Mouse (Mus musculus) stomach, embryonic 15.5 days (tissue): ENCODE results near the gene Ugt1a7c. TPM values are rescaled to one million over a fixed set of nuclear protein-coding genes. Genes with fewer than 3 reads are reported as not detected.
"Not testable (repeated sequence)": the region's sequence is repeated elsewhere in the genome, so short reads cannot be mapped to it uniquely, and the experiment has no call there.

ENCODE experiments used
- ATAC-seq: fragments of 200-750 bp; cut with Nextera tagmentation; 2 replicates; pipeline ENCODE4 v1.8.0; 2017; ENCODE audit warnings: low read depth, moderate number of reproducible peaks, moderate TSS enrichment; ENCODE audit not compliant: insufficient read depth, low FRiP score
- H3K27ac ChIP-seq: fragments of 300-500 bp; sonication (generic); 2 replicates; pipeline ENCODE4 v1.5.1; 2015; ENCODE audit warnings: mild to moderate bottlenecking, inconsistent platforms
- H3K27me3 ChIP-seq: fragments of 300-500 bp; sonication (generic); replicated peaks from 2 replicates; pipeline ENCODE4 v1.6.1; 2015; ENCODE audit warnings: inconsistent platforms
- H3K36me3 ChIP-seq: fragments of 300-500 bp; sonication (generic); 2 replicates; pipeline ENCODE4 v1.6.1; 2015; ENCODE audit warnings: inconsistent platforms
- H3K4me1 ChIP-seq: fragments of 300-500 bp; sonication (generic); 2 replicates; pipeline ENCODE4 v1.6.1; 2015; ENCODE audit warnings: inconsistent platforms
- H3K4me2 ChIP-seq: fragments of 300-500 bp; sonication (generic); 2 replicates; pipeline ENCODE4 v1.6.1; 2015; ENCODE audit warnings: mild to moderate bottlenecking, inconsistent platforms
- H3K4me3 ChIP-seq: fragments of 300-500 bp; sonication (generic); replicated peaks from 2 replicates; pipeline ENCODE4 v1.5.1; 2015; ENCODE audit warnings: inconsistent platforms
- H3K9ac ChIP-seq: fragments of 300-500 bp; sonication (generic); 2 replicates; pipeline ENCODE4 v1.6.1; 2015; ENCODE audit warnings: inconsistent platforms
- H3K9me3 ChIP-seq: fragments of 300-500 bp; sonication (generic); 2 replicates; pipeline ENCODE4 v1.6.1; 2016; ENCODE audit warnings: inconsistent platforms
- WGBS: fragments of 180-500 bp; shearing (Covaris S2); methylation state at CpG from one replicate; pipeline ENCODE4 v1.1.7; 2015; 5-methylcytosine and 5-hydroxymethylcytosine counted together
- polyA plus RNA-seq: library from polyadenylated mRNA; unstranded; fragments of >200 nt; fragmentation: Nextera tagmentation; extraction: Ambion mirVana; gene quantifications from 2 replicates; pipeline ENCODE4 v1.2.1, GENCODE M21; 2015

Ugt1a7c gene
- polyA plus RNA-seq, 1 experiment from 2014 or later: 12.5 TPM

DNA sequence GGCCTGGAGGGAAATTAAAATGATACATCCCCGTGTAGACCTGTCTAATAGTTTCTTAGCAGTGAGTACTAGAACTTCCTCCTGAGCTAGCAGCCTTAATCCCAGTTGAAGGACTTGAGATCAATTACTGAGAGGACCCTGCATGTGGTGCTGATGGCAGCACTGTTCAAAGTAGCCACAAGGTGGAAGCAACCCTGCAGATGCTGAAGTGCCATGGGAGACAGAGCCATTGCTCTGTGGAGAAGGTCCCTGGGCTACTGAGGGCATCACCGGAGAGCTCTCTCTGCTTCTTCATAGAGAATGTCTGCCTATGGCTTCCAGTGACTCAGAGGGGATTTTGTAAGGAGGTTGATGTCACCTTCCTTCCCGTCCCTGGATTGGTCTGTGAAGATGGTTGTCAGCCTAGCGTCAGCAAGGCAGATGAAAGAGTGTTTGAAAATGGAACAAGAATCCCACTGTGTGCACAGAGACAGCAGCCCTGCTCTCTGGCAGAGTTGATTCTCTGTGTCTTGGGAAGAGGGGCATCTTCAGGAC, 31.0 kb downstream of the Ugt1a7c start:
- H3K9ac ChIP-seq, H3K4me2 ChIP-seq, H3K4me3 ChIP-seq, H3K27me3 ChIP-seq, H3K4me1 ChIP-seq, H3K9me3 ChIP-seq, H3K36me3 ChIP-seq, H3K27ac ChIP-seq, ATAC-seq: not testable (repeated sequence)
- 69% methylated on average over 4 of the region's 4 CpGs for whole genome bisulfite sequencing

DNA sequence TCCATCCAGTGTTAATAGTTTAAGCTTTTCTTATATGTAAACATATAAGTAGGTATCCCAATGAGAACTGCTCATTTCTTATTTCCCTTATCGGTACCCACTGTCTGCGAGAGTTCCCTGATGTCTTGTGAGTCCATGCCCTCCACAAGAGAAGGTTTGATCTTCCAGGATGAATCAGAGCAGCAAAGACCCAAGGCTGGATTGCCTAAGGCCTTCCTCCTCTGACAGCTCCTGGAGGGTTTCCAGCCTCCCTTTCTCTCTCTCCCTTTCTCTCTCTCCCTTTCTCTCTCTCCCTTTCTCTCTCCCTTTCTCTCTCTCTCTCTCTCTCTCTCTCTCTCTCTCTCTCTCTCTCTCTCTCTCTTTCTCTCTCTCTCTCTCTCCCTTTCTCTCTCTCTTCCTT, 34.2 kb downstream of the Ugt1a7c start:
- H3K36me3 ChIP-seq, H3K4me1 ChIP-seq, H3K27me3 ChIP-seq, H3K9ac ChIP-seq, H3K9me3 ChIP-seq, H3K27ac ChIP-seq, H3K4me2 ChIP-seq, ATAC-seq, H3K4me3 ChIP-seq: not testable (repeated sequence)
- 65% methylated on average over 2 of the region's 2 CpGs for WGBS

DNA sequence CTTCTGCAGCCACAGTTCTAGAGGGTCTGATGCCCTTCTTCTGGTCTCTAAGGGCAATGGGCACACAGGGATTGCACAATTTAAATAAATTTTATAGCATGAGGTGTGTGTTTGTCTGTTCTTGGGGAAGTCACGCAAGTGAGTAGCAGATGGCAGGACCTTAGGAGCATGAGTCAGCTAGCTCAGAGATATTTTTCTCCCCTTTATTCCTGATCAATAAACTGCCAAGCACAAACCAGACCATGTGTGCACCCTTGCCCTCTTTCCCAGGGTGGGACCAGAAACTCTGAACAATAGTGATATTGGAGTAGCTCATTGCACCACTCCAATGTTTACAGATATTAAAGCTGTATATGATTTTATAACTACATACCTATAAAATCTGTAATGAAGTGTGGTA, 35.4 kb downstream of the Ugt1a7c start:
- H3K4me1 ChIP-seq, H3K4me2 ChIP-seq, H3K9me3 ChIP-seq, H3K4me3 ChIP-seq, H3K36me3 ChIP-seq, H3K9ac ChIP-seq, H3K27me3 ChIP-seq, ATAC-seq, H3K27ac ChIP-seq: not testable (repeated sequence)
- WGBS: 73% methylated on average over 1 of the region's 1 CpGs

DNA sequence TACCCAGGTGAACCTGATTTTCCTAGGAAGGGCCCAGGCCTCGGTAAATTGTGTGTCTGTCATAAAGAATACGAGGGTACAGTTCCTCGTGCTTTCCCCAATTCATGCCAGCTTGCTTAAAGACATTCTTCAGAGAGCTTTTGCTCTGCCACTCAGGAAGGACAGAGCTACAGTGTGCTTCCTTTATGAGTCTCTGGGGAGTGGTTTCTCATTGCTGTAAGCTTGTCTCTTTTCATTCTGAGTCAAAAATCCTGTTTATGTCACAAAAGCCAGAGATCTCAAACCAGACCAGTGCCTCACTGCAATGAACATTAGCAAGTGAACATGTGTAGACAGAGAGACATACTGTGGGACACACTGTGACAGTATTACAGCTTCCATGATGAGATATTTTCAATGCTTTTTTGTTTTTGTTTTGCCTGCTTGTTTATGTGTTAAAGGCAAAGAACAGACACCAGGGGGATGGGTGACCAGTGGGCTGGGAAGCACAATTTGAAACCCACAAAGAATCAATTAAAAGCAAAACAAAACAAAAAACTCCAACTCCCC, 39.1 kb downstream of the Ugt1a7c start:
- H3K4me1 ChIP-seq: no peaks in the 10 kb centered on the region; the same call in 1 of the 2 replicates
- no peak overlapping the region for H3K4me2 ChIP-seq
- ATAC-seq: no peak
- H3K4me3 ChIP-seq: no peak overlapping the region
- H3K36me3 ChIP-seq: no peaks in the 10 kb centered on the region
- WGBS: 58% methylated on average over 3 of the region's 3 CpGs
- H3K27ac ChIP-seq: peak overlapping the region; percentile 80; the same call in 1 of the 2 replicates
- H3K9ac ChIP-seq: no peak overlapping the region
- no peaks in the 10 kb centered on the region for H3K9me3 ChIP-seq
- H3K27me3 ChIP-seq: no peaks in the 10 kb centered on the region

DNA sequence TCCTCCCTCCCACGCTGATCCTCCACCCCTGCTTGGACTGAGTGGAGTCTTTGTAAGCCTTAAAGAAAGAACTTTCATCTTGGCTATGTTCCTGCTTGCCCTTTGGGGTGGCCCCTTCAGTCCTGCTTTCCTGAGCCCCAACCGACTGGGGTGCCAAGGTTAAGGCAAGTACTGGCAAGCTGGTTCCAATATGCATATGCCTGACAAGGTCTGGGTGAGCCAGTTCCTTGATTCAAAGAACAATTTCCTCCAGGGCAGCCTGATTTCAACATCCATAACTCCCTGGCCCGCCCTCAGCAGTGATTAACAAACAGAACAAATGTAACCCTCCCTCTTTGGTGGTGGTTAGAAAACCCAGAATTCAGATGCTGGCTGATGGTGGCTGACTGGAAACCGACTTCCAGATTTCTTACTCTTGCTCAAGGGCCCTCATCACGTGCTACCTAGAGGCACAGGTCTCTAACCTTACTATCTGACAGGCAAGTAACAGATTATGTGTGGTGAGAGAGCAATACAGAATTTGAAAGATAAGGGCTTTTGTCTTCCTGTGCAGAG, 39.7 kb downstream of the Ugt1a7c start, which contains the start of gene Ugt1a6a:
Gene Ugt1a6a (plus strand): TSS at position 353 of the 555 bp plus-strand sequence.
- H3K36me3 ChIP-seq, H3K27me3 ChIP-seq, H3K4me3 ChIP-seq, H3K9me3 ChIP-seq, ATAC-seq, H3K4me2 ChIP-seq, H3K4me1 ChIP-seq, H3K9ac ChIP-seq: not testable (repeated sequence)
- H3K27ac ChIP-seq: peak within 1 kb of the TSS; percentile 80; the same call in 1 of the 2 replicates
- WGBS: 40% methylated on average over 5 of the region's 5 CpGs

DNA sequence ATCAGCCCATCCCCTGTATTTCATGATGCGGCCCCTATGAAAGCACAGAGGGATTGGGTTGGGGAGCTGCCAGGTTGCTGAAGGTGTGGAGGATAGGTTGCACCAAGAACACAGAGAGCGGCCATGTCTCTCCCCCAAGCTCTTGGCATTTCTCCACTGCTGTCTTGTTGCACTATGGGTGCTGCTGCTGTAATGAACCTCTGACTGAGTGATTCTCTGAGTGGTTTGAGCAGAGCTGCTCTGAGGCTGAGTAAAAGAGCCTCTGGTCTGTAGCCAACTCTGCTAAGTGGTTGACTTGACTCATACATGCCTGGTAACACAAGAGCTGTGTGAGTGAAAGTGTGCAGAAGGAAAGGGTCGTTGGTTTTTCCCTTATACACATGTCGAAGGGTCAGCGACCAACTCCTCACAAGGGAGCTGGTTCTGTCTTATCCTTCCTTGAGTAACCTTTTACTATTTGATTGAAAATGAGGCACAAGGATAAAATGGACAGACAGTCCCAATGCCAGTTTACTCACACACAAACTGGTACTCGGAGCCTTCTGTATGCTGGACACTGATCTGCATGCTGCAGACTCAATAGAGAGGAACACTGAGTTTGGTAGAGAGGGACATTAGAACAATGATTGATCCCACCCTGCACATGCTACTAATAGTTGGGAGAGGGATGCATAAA, 40.5 kb downstream of the Ugt1a7c start:
- not testable (repeated sequence) for H3K4me2 ChIP-seq

DNA sequence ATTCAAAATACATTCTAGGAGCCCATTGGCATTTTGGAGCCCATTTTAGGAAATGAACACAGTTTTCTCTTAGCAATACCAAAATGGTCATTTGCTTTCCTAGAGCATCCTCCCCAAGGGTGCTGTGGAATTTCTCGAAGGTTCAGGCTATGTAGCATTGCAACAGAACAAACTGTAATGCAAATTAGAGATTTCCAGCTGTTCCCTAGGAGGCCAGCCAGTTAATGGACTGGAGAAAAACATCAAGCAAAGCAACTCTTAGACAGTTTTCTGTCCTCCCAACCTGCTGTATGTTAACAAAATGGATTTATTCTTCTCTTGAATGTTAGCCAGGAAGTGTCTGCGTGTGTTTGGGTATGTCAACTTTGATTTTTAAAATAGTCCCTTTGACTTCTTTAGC, 41.8 kb downstream of the Ugt1a7c start:
- Histone ChIP-seq H3K36me3 (no peaks in the 10 kb centered on the region), H3K4me3 (no peak overlapping the region), H3K27ac (no peak overlapping the region), H3K9ac (no peak overlapping the region), H3K9me3 (no peaks in the 10 kb centered on the region), H3K4me2 (no peak overlapping the region), H3K27me3 (no peaks in the 10 kb centered on the region), H3K4me1 (no peaks in the 10 kb centered on the region; the same call in 1 of the 2 replicates)
- WGBS: 59% methylated on average over 2 of the region's 2 CpGs
- no peak for ATAC-seq

More for the DNA sequence above, 40.5 kb downstream of the Ugt1a7c start:
- 81% methylated on average over 6 of the region's 6 CpGs for WGBS
- H3K4me3 ChIP-seq, H3K9ac ChIP-seq, H3K9me3 ChIP-seq, ATAC-seq, H3K27me3 ChIP-seq, H3K4me1 ChIP-seq, H3K36me3 ChIP-seq, H3K27ac ChIP-seq: not testable (repeated sequence)

DNA sequence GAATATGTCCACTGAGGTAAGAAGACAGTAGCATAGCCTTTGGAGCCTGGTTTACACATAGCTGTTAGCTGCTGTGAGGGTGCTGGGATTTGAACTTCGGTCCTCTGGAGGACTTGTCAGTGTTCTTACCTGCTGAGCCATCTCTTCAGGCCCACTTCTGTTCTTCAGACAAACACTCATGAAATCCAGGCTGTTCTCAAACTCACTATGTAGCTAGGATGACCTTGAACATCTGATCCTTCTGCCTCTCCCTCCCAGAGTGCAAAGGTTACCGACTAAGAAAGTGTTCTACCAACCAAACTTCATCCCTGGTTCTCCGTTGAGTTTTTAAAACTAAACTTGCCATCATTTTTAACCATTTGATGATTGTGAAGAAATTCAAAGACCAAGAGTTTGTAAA, 42.4 kb downstream of the Ugt1a7c start:
- H3K27ac ChIP-seq: no peak overlapping the region
- WGBS: 80% methylated on average over 3 of the region's 3 CpGs
- H3K4me1 ChIP-seq: no peaks in the 10 kb centered on the region; the same call in 1 of the 2 replicates
- ATAC-seq: no peak
- no peaks in the 10 kb centered on the region for H3K9me3 ChIP-seq
- no peaks in the 10 kb centered on the region for H3K36me3 ChIP-seq
- no peak overlapping the region for H3K4me2 ChIP-seq
- H3K27me3 ChIP-seq: no peaks in the 10 kb centered on the region
- no peak overlapping the region for H3K4me3 ChIP-seq
- H3K9ac ChIP-seq: no peak overlapping the region

DNA sequence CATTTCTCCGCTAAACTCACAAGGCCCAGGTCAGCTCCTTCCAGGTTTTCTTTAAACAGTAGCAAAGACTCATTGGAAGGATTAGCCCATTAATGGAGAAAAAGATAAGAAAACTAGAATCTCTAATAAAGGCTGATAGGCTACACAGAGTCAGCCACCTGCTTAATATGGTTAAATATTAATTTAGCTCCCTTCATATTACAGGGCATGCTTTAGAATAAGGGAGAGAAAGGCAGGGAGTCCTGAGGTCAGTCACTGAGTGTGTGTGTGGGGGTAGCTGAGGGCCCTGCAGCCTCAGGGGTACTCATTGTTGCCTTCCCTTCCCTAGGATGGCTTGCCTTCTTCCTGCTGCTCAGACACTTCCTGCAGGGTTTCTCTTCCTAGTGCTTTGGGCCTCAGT, 43.3 kb downstream of the Ugt1a7c start:
- no peak overlapping the region for H3K4me3 ChIP-seq
- H3K4me2 ChIP-seq: no peak overlapping the region
- WGBS: 76% methylated on average over 1 of the region's 1 CpGs
- H3K27ac ChIP-seq: no peak overlapping the region
- no peaks in the 10 kb centered on the region for H3K9me3 ChIP-seq
- no peak for ATAC-seq
- H3K27me3 ChIP-seq: no peaks in the 10 kb centered on the region
- no peaks in the 10 kb centered on the region for H3K36me3 ChIP-seq
- H3K9ac ChIP-seq: no peak overlapping the region
- H3K4me1 ChIP-seq: no peaks in the 10 kb centered on the region; the same call in 1 of the 2 replicates

DNA sequence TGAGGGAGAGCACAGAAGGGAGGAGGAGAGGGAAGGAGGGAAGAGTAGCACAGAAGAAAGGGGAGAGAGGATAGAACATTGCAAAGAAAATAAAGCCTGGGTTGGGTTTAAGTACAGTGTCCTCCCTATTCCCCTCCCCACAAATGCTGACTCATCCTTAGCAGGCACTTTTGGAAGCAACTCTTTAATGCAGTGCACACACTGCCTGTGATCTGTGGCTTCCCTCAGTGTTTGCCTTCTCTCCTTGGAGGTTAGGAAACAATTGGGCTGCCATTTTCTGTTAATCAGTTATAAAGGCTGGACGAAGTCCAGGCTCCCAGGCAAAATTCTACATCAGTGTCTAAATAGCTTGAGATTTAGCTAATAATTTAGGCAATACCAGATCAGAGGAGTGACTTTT, 45.6 kb downstream of the Ugt1a7c start:
- 40% methylated on average over 1 of the region's 1 CpGs for WGBS
- ATAC-seq: peak; percentile 87; the same call in 1 of the 2 replicates
- H3K36me3 ChIP-seq, H3K9ac ChIP-seq, H3K4me1 ChIP-seq, H3K27ac ChIP-seq, H3K9me3 ChIP-seq, H3K27me3 ChIP-seq, H3K4me2 ChIP-seq, H3K4me3 ChIP-seq: not testable (repeated sequence)

DNA sequence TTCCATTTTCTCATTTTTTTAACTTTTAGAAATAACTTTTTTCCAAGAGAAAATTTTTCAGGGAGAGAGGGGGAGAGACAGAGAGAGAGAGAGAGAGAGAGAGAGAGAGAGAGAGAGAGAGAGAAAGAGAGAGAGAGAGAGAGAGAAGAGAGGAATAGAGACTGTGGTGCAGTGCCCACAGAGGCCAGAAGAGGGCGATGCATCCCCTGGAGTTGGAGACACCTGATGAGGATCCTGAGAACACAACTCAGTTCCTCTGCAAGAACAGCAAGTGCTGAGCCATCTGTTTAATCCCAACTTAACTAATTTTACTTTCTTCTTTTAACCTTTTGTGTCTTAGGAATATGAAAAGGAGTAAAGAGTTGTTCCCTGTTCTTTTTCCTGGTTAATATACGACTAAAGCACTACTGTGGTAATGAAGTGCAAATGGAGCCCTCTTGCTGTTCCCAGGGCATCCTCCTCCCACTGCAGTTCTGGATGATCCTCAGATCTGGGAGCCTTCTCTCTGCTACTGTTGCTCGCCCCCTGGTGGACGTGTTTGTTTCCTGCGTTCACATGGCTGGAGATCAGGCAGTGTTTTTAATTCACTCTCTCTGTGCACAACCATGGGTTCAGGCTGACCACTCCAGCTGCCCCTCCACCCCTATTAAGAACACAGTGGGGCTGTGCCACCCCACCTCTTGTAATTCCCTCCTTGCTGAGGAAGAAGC, 49.3 kb downstream of the Ugt1a7c start:
- ATAC-seq, H3K27ac ChIP-seq, H3K4me2 ChIP-seq, H3K9me3 ChIP-seq, H3K9ac ChIP-seq, H3K27me3 ChIP-seq, H3K36me3 ChIP-seq, H3K4me1 ChIP-seq, H3K4me3 ChIP-seq: not testable (repeated sequence)
- WGBS: 5% methylated on average over 5 of the region's 5 CpGs

DNA sequence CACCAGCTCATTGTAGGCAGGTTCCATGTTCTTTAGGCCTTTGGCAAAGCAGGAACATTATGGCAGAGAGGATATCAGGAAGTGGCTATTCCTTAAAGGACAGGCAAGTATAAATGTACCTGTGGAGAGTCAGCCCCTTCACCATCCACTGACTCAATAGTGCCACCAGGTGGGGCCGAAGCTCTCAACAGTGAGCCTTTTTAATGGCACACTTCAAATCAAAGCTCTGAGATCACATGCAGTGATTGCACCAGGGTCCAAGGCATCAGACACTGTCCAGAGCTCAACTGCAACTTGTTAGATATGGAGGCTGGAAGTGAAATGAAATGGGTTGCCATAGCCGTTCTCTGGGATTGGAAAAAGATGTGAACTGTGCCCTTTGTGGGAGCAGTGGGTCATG, 50.4 kb downstream of the Ugt1a7c start:
- not testable (repeated sequence) for H3K27ac ChIP-seq, H3K4me3 ChIP-seq, ATAC-seq, H3K4me1 ChIP-seq, H3K4me2 ChIP-seq, H3K27me3 ChIP-seq, H3K9ac ChIP-seq, H3K36me3 ChIP-seq, H3K9me3 ChIP-seq
- WGBS: 66% methylated on average over 2 of the region's 2 CpGs
